Mouse (Mus musculus): ENCODE measurements around the gene Ism2. TPM values are rescaled to one million over a fixed set of nuclear protein-coding genes. Genes with fewer than 3 reads are reported as not detected.

Ism2 gene
- polyA plus RNA-seq (2021; fragmentation: Nextera tagmentation), result 0.09 TPM in 1 of 2 replicates, not detected in the other
- long read RNA-seq, experiment 1, result 0 reads
- long read RNA-seq, experiment 2, result 0 reads

DNA sequence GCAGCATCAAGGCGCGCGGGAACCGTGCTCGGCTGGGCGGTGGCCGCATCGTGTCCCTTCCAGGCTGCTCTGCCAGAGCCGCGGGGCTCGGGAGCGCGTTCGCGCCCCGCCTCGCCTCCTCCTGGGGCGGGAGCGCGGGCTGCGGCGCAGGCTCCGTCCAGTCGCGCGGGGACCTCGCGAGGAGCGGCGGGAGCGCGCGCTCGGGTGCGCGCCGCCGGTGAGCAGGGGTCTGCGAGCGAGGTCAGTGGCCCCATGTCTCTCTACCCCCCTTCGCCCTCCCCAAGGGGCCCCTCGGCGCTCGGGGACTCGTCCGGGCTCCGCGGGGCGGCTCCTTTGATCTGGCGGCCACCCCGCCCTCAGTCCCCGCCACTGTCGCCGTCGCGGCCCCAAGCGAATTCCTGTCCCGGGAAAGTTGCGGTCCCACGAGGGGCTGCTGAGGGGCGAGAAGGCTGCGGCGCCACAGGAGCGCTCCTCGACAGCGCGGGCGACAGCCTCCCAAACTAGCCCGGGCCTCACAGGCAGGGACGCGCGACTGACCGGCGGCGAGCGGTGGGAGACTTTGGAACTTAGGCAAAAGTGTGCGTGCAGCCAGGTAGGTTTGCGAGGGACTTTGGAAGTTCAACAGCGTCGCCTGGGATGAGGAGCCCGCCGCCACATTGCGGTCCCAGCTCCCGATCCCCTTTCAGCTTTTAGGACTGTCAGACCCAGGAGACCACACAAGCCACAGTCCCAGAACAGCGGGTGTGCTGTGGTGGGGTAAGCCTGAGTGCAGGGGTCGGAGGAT, at the start of gene Ism2:
Ism2 (minus strand) TSS at position 49 of the 784 bp plus-strand sequence.

DNA sequence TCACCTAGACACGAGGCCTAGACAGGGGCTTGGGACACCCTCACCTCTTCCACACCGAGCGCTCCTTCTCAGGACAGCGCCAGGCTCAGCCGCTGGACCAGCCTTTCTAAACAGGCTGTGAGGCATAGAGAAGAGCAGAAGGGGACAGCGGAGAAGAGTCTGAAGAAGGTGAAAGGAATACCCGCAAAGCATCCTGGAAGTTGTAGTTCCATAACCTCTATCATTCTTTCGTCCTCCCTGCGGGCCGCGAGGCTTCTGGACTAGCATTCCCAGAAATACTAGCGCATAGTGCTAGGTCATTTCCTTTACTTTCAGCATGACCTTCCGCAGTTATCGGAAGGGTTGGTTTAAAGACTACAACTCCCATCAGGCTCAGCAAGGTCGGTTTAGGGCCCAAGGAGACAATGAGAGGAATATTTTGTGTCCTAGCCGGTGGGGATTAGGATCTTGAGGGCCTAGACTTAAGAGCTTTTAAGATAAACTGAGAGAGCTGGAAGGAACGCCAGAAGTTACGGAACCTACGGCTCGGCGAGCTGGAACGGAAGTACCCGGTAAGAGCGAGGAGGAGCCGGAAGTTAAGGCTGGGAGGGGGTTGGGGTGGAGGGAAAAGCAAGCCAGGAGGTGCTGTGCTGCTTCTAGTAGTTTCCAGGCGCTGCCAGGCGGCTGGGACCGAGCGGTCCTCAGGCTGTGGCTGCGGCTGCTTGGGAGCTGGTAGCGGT, 33.2 kb downstream of the Ism2 start, which contains the start of the genes Vipas39 and Ahsa1:
Vipas39 (minus strand) TSS at position 149 of the 719 bp plus-strand sequence.
Ahsa1 (plus strand) TSS at position 372 of the 719 bp plus-strand sequence.

DNA sequence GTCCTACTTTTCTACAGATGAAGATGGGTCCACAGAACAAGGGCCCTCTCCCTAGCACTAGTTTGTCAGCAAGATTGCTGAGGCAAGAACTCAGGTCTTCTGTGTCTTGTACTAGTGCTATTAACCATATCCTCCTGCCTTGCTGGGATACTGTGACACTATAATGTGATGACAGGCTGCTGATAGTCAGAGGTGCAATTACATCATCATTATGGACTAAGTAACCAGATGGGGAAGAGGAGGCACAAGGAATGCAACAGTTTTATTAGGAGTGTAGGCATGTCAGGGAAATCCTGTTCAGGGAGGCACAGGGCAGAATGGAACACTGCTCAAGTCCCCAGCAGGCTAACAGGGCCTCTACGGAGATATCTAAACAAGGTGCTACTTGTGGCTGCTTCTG, 60.9 kb downstream of the Ism2 start, which contains the start of gene Noxred1:
Noxred1 (minus strand) TSS at position 101 of the 400 bp plus-strand sequence.

Other genes starting within 250 kb of the Ism2 start
- 10.3 and 15.0 TPM in 2 replicates for gene Ngb, start 197.2 kb downstream of the Ism2 start, polyA plus RNA-seq (2021; fragmentation: Nextera tagmentation)
- 43.4 and 50.6 TPM in 2 replicates for gene Gstz1, start 152.5 kb downstream of the Ism2 start, polyA plus RNA-seq (2021; fragmentation: Nextera tagmentation)
- 6.2 and 6.6 TPM in 2 replicates for gene Pomt2, start 151.7 kb downstream of the Ism2 start, polyA plus RNA-seq (2021; fragmentation: Nextera tagmentation)
- gene Samd15, start 100.0 kb downstream of the Ism2 start, polyA plus RNA-seq (2021; fragmentation: Nextera tagmentation), result 2.7 and 3.2 TPM in 2 replicates
- gene Tmed8, start 99.3 kb downstream of the Ism2 start, polyA plus RNA-seq (2021; fragmentation: Nextera tagmentation), result 3.6 and 9.2 TPM in 2 replicates
- gene Noxred1, start 61.0 kb downstream of the Ism2 start, polyA plus RNA-seq (2021; fragmentation: Nextera tagmentation), result 0.11 and 0.12 TPM in 2 replicates
- 30.4 and 32.3 TPM in 2 replicates for gene Vipas39, start 33.4 kb downstream of the Ism2 start, polyA plus RNA-seq (2021; fragmentation: Nextera tagmentation)
- 140 and 151 TPM in 2 replicates for gene Ahsa1, start 33.2 kb downstream of the Ism2 start, polyA plus RNA-seq (2021; fragmentation: Nextera tagmentation)
- 22.0 and 26.6 TPM in 2 replicates for gene Sptlc2, start 88.7 kb upstream of the Ism2 start, polyA plus RNA-seq (2021; fragmentation: Nextera tagmentation)
- gene Slirp, start 144.2 kb upstream of the Ism2 start, polyA plus RNA-seq (2021; fragmentation: Nextera tagmentation), result 374 and 398 TPM in 2 replicates
- 5.7 and 10.5 TPM in 2 replicates for gene Alkbh1, start 144.3 kb upstream of the Ism2 start, polyA plus RNA-seq (2021; fragmentation: Nextera tagmentation)
- 54.4 and 58.2 TPM in 2 replicates for gene Snw1, start 172.6 kb upstream of the Ism2 start, polyA plus RNA-seq (2021; fragmentation: Nextera tagmentation)
- gene Gm5788, start 195.0 kb upstream of the Ism2 start, polyA plus RNA-seq (2021; fragmentation: Nextera tagmentation), result not detected in 2 replicates
- gene Gm8300, start 214.6 kb upstream of the Ism2 start, polyA plus RNA-seq (2021; fragmentation: Nextera tagmentation), result not detected in 2 replicates